Mouse (Mus musculus) intestine, postnatal 0 days (tissue): ENCODE measurements around the gene Gm20390. TPM values are rescaled to one million over a fixed set of nuclear protein-coding genes. Genes with fewer than 3 reads are reported as not detected.

ENCODE experiments used
- ATAC-seq: fragments of 200-750 bp; cut with Nextera tagmentation; 2 replicates; pipeline ENCODE4 v1.8.0; 2017; ENCODE audit warnings: mild to moderate bottlenecking, moderate TSS enrichment, moderate library complexity
- H3K27ac ChIP-seq: fragments of 300-500 bp; sonication (generic); 2 replicates; pipeline ENCODE4 v1.5.1; 2014; ENCODE audit warnings: mild to moderate bottlenecking, low read depth, low read length, moderate library complexity
- H3K27me3 ChIP-seq: fragments of 300-500 bp; sonication (generic); replicated peaks from 2 replicates; pipeline ENCODE4 v1.6.1; 2014; ENCODE audit warnings: low read length, mixed read lengths; ENCODE audit not compliant: control insufficient read depth, insufficient read depth
- H3K36me3 ChIP-seq: fragments of 300-500 bp; sonication (generic); 2 replicates; pipeline ENCODE4 v1.6.1; 2014; ENCODE audit warnings: mild to moderate bottlenecking, moderate library complexity; ENCODE audit not compliant: control insufficient read depth, insufficient read depth
- H3K4me1 ChIP-seq: fragments of 300-500 bp; sonication (generic); replicated peaks from 2 replicates; pipeline ENCODE4 v1.6.1; 2014; ENCODE audit warnings: antibody characterized with exemption, low read length, mixed read lengths; ENCODE audit not compliant: control insufficient read depth, insufficient read depth
- H3K4me2 ChIP-seq: fragments of 300-500 bp; sonication (generic); replicated peaks from 2 replicates; pipeline ENCODE4 v1.6.1; 2014; ENCODE audit warnings: low read depth, mild to moderate bottlenecking, moderate library complexity
- H3K4me3 ChIP-seq: fragments of 300-500 bp; sonication (generic); 2 replicates; pipeline ENCODE4 v1.5.1; 2014; ENCODE audit warnings: low read depth, low read length
- H3K9ac ChIP-seq: fragments of 300-500 bp; sonication (generic); 2 replicates; pipeline ENCODE4 v1.6.1; 2014; ENCODE audit warnings: mild to moderate bottlenecking, low read depth, low read length
- H3K9me3 ChIP-seq: fragments of 300-500 bp; sonication (generic); 2 replicates; pipeline ENCODE4 v1.6.1; 2016; ENCODE audit warnings: mixed run types; ENCODE audit not compliant: control insufficient read depth
- CTCF ChIP-seq: sonication (generic); IDR thresholded peaks from 2 replicates; pipeline ENCODE4 v1.5.1; 2016; ENCODE audit warnings: low read depth, mild to moderate bottlenecking, control low read depth, antibody characterized with exemption, moderate library complexity
- WGBS: fragments of 180-500 bp; shearing (Covaris S2); extraction: QIAGEN DNeasy Blood & Tissue Kit; methylation state at CpG from one replicate; pipeline ENCODE4 v1.1.7; 2014; 5-methylcytosine and 5-hydroxymethylcytosine counted together
- polyA plus RNA-seq: library from polyadenylated mRNA; unstranded; fragments of >200 nt; fragmentation: Nextera tagmentation; extraction: Ambion mirVana; gene quantifications from 2 replicates; pipeline ENCODE4 v1.2.1, GENCODE M21; 2015

Gene Gm20390
- polyA plus RNA-seq, 1 experiment from 2014 or later: 228 TPM

DNA sequence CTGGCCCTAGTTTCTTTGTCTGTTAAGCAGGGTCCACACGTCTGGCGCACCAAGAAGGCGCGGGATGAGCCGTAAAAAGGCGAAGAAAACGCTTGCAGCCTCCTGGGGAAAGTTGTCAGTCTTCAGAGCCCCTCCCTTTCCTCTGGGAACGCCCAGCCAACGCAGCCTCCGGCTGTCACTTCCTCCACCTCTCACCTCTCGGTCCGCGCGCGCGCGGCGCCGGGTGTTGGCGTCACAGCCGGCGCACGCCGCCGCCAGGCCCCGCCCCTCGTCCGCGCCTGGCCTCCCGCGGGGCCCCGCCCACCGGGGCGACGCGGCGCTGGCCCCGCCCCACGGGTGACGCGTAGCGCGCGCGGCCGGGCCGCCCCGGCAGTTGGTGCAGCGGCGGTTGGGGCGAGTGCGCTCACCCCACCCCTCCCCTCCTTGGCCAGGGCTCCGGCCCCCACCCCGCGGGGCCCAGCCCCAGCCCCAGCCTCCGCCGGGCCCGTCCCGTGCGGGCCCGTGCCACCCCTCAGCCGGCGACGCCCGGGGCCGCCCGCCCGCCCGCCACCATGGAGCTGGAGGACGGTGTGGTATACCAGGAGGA, 27.7 kb upstream of the Gm20390 start, which contains the start of gene Spag9:
TSS of gene Spag9 (plus strand) at position 372 of the 586 bp plus-strand sequence.
- H3K4me3 ChIP-seq: peak within 1 kb of the TSS; percentile 98
- WGBS: under 1% methylated on average over 45 of the region's 70 CpGs
- H3K27me3 ChIP-seq: no peaks in the 10 kb centered on the region
- H3K4me2 ChIP-seq: peak within 1 kb of the TSS; percentile 80
- H3K36me3 ChIP-seq: no peaks in the 10 kb centered on the region
- H3K4me1 ChIP-seq: 0 out of 2 replicates have a peak, but pooled peaks cover 7% of the 10 kb centered on the region
- H3K9ac ChIP-seq: peak within 1 kb of the TSS; percentile 97
- peak within 1 kb of the TSS; percentile 97 for H3K27ac ChIP-seq
- TF ChIP-seq CTCF: no peak
- H3K9me3 ChIP-seq: no peaks in the 10 kb centered on the region
- ATAC-seq: peak; percentile 90

DNA sequence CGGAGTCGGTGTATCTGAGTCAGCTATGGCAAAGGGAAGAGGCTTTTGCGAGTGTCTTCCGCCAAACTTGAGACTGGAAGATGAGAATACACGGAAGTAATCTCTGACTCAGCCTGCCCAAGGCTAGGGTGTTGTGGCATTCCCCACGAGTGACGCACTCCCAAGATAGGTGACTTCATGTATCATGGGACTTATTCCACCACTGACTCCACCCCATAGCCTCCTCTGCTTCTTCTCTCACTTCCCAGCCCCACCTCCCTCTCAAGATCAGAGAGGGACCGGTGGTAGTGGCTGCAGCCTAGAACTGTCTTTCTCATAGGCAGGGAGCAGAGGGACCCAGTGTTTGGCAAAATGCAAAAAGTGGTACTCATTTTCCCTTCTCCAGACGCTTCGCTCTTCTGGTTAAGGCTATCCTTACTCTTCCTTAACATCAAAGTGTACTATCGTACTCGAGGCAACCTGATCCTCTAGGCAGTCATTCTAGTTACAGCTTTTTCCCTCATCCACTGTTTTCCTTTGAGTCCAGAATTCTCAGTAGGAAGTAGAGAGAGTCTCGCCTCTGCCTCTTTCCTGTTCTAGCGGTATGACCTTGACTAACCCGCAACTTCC, 27.1 kb upstream of the Gm20390 start:
- Histone ChIP-seq H3K27me3 (no peaks in the 10 kb centered on the region), H3K27ac (peak overlapping the region; percentile 97), H3K4me3 (peak overlapping the region; percentile 98), H3K36me3 (no peaks in the 10 kb centered on the region), H3K9me3 (no peaks in the 10 kb centered on the region), H3K4me2 (peak overlapping the region; percentile 80), H3K4me1 (0 out of 2 replicates have a peak, but pooled peaks cover 7% of the 10 kb centered on the region), H3K9ac (peak overlapping the region; percentile 97)
- TF ChIP-seq CTCF: no peak
- WGBS: 2% methylated on average over 15 of the region's 15 CpGs
- peak; percentile 81 for ATAC-seq

DNA sequence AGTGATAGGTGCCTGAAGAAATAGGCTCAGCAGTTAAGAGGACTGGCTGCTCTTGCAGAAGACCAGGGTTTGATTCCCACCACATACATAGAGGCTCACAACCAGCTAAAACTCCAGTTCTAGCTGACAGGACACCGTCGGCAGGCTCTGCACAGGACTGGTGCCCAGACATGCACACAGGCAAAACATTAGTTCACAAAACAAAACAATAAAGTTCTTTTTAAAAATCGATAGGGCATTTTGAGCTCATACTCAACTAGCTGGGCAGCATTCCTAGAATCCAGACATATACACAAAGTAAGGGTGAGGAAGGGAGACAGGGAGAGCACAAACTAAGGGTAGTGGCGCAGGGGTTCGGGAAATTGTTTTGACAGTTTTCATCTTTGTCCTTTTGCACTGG, 26.4 kb upstream of the Gm20390 start:
- no peaks in the 10 kb centered on the region for H3K9me3 ChIP-seq
- H3K27me3 ChIP-seq: no peaks in the 10 kb centered on the region
- ATAC-seq: no peak
- no peaks in the 10 kb centered on the region for H3K36me3 ChIP-seq
- 0 out of 2 replicates have a peak, but pooled peaks cover 7% of the 10 kb centered on the region for H3K4me1 ChIP-seq
- TF ChIP-seq CTCF: no peak
- H3K4me3 ChIP-seq: peak overlapping the region; percentile 98; the same call in 1 of the 2 replicates
- peak overlapping the region; percentile 97; the same call in 1 of the 2 replicates for H3K9ac ChIP-seq
- 47% methylated on average over 5 of the region's 5 CpGs for WGBS
- H3K4me2 ChIP-seq: peak overlapping the region; percentile 80
- H3K27ac ChIP-seq: peak overlapping the region; percentile 97

DNA sequence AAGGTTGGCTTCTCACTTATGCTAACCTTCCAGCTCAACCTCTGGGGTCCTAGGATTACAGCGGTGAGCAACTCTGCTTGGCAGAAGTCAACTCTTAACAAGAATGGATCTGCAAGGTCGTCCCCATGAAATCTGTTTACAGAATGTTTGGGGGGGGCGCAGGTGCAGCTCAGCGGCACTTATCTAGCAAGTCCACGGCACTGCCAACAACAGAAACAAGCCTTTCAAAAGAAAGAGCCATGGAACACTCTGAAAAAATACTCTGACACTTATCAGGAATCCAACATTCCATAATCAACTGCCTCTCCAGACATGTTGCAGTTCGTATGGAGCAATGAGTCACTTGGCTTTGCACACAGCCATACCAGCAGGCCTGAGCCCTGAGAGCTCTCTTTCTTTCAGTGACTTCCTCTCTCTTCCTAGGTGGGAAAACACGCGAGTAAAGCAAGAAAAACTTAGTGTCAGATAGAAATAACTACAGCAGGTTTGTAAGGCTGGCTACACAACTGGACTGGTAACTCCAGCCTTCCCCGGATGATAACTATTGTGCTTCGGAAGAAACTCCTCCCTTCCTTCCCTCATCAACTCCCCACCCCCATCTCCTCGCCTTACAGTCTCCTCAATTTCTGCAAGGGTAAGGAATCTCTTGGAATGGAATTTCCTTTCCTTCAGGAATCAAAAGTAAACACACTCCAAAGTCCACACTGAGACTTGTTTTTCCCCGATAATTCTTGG, 20.4 kb upstream of the Gm20390 start:
- no peaks in the 10 kb centered on the region for H3K27me3 ChIP-seq
- H3K4me1 ChIP-seq: 0 out of 2 replicates have a peak, but pooled peaks cover 3% of the 10 kb centered on the region
- WGBS: 36% methylated on average over 12 of the region's 12 CpGs
- peak overlapping the region; percentile 10; the same call in 1 of the 2 replicates for H3K4me2 ChIP-seq
- no peaks in the 10 kb centered on the region for H3K36me3 ChIP-seq
- peak; percentile 42 for ATAC-seq
- H3K27ac ChIP-seq: peak overlapping the region; percentile 91
- no peak for TF ChIP-seq CTCF
- no peak overlapping the region for H3K4me3 ChIP-seq
- H3K9ac ChIP-seq: no peak overlapping the region
- H3K9me3 ChIP-seq: no peaks in the 10 kb centered on the region

DNA sequence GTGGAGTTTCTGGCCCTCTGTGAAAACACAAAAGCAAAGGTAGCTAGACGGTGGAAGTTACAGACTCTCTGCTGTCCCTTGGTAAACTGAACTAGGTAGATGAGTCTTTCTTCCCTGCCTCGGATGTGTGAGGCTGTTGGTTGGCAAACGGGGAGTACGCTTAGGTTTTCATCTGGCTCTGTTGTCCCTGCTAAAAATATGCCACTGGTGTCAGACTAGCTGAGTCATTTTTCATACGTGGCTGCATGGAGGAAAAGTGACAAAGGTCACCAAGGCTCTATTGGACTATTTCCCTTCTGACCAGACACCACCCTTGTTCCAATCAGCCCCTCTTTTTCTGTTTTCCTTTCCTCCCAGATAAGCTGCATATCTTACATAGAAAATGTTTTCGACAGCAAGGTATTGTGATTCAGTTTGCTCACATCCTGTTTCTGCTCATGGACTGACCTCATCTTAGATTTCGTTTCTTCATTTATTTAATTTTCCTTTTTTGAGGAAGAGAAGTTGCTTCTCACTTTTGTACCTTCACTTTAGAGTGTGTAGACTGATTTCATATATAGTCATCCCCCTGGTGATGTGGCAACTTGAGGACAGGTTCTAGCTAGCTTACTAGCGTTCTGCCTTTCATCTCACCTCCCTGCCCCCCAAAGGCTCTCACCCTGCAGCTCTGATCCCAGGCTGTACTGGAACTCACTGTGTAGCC, 19.7 kb upstream of the Gm20390 start:
- no peaks in the 10 kb centered on the region for H3K9me3 ChIP-seq
- no peak overlapping the region for H3K4me2 ChIP-seq
- H3K4me3 ChIP-seq: no peak overlapping the region
- H3K36me3 ChIP-seq: no peaks in the 10 kb centered on the region
- ATAC-seq: peak; percentile 68
- H3K27ac ChIP-seq: peak overlapping the region; percentile 91
- TF ChIP-seq CTCF: no peak
- H3K4me1 ChIP-seq: 0 out of 2 replicates have a peak, but pooled peaks cover 3% of the 10 kb centered on the region
- no peak overlapping the region for H3K9ac ChIP-seq
- no peaks in the 10 kb centered on the region for H3K27me3 ChIP-seq
- 46% methylated on average over 8 of the region's 8 CpGs for WGBS
